7 mouse cellular contexts compared by ENCODE assay signal in genomic region chr4:149958566-149958965, GRCm38 (mm10). TPM values are rescaled to one million over a fixed set of nuclear protein-coding genes. Genes with fewer than 3 reads are reported as not detected.
DNase-seq lines count a peak whose midpoint lies in the region; TF ChIP-seq lines count a peak whose summit lies in the region.

No protein-coding gene starts in this region.

- peak; percentile 85; the same call in 1 of the 2 replicates for TF ChIP-seq CTCF in spleen, adult 2 months (IDR thresholded peaks at IDR 0.05; ENCODE audit: extremely low read depth, insufficient read depth, insufficient read length, insufficient replicate concordance)

- H3K36me3 ChIP-seq in spleen, adult 2 months (ENCODE audit: control insufficient read depth, insufficient read depth, low read length), result no peaks in the 10 kb centered on the region

- H3K4me3 ChIP-seq in spleen, adult 2 months (ENCODE audit: extremely low read depth, insufficient read depth, insufficient read length), result no peak overlapping the region

- no peaks in the 10 kb centered on the region; the same call in 1 of the 2 replicates for H3K4me1 ChIP-seq in spleen, adult 2 months (ENCODE audit: control insufficient read depth, insufficient read depth, insufficient read length)

- no peaks in the 10 kb centered on the region for H3K27me3 ChIP-seq in spleen, adult 2 months (ENCODE audit: control insufficient read depth, insufficient read depth, low read length)

- no peak for TF ChIP-seq POLR2A in spleen, adult 2 months (IDR thresholded peaks at IDR 0.05; ENCODE audit: low read depth, low read length)

- H3K27ac ChIP-seq in spleen, adult 2 months (ENCODE audit: insufficient read depth, low read length), result no peak overlapping the region

- 2% methylated on average over 5 of the region's 5 CpGs for WGBS in spleen, adult 2 months

- peak; percentile 69 to 77 for DNase-seq in urinary bladder, adult 18-20 months (ENCODE audit: low spot score in 2 of 2)
- no peak for DNase-seq in urinary bladder, adult 2 months (ENCODE audit: low spot score)
- peak; percentile 87 for DNase-seq in brain, adult 2 months (ENCODE audit: low read depth, low spot score)
- peak; percentile 90 for DNase-seq in forelimb bud, embryonic 11.5 days (ENCODE audit: low read depth, low spot score)
- DNase-seq in layer of hippocampus, adult 18-20 months (ENCODE audit: low spot score in 2 of 2), result peak; percentile 71 to 94
- peak; percentile 85 for DNase-seq in lung, postnatal 10 days
- DNase-seq in spleen, adult 2 months (ENCODE audit: low read depth in 1 of 2, low spot score in 2 of 2), result peak; percentile 55 to 68

RNA-seq across cellular contexts. Expression of gene Spsb1, which starts 3.7 kb away (rescaled TPM):
- 21.0 and 21.7 TPM in 2 replicates for polyA plus RNA-seq in urinary bladder, adult 2 months (2012; rRNA removed)
- total RNA-seq in layer of hippocampus, adult 18-20 months (2021), result 10 to 100 TPM; 27.2 to 36.3 TPM
- polyA plus RNA-seq in spleen, adult 2 months (2012; rRNA removed), result 5.9 and 8.1 TPM in 2 replicates

RNA-seq across cellular contexts. Expression of gene H6pd, which starts 50.3 kb away (rescaled TPM):
- polyA plus RNA-seq in urinary bladder, adult 2 months (2012; rRNA removed), result 45.9 and 57.6 TPM in 2 replicates
- 10 to 100 TPM; 10.2 to 10.6 TPM for total RNA-seq in layer of hippocampus, adult 18-20 months (2021)
- polyA plus RNA-seq in spleen, adult 2 months (2012; rRNA removed), result 36.1 and 45.6 TPM in 2 replicates
